Mouse (Mus musculus): ENCODE results near the gene Trpm7. TPM values are rescaled to one million over a fixed set of nuclear protein-coding genes. Genes with fewer than 3 reads are reported as not detected.

The Trpm7 gene
- 38.0 and 38.8 TPM in 2 replicates for polyA plus RNA-seq (2014; fragmentation: Nextera tagmentation; extraction: Ambion mirVana)

DNA sequence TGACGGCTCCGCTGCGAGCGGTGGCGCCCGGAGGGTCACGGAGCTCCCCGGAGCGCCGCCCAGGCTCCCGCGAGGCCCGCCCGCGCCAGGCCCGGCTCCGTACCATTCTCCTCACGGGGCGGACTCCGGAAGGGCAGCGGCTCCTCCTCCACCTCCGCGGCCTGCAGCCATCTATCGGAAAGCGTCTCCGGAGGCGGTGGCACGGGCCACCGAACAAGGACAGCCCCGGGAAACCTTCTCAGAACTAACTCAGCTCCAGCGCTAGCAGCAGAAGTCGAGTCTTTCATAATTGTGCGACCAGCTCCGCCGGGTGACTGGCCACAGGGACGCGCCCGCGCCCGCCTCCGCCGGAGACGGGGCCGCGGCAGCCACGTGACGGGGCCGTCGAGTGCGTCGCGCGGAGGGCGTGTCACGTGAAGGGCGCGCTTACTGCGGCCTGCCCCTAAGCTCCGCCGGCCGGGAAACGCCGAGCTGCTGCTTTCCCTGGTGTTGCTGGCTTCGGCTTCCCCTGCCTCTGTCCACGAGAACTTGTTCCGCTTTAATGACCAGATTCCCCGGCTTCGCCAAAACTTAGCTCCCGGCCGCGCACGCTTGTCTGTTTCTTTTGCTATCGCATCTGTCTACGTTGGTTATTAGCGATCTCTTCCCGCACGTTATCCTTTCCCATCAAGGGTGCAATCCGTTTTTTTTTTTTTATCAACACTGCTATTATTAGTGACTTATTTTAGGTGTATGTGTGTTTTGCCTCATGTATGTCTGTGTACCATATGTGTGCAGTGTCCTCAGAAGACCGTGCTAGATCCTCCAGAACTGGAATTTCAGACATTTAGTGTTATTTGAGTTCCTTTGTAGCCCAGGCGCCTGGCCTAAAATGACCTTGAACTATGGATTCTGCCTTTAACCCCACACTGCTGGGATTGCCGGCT, at the start of gene Trpm7:
TSS of gene Trpm7 (minus strand) at position 360 of the 926 bp plus-strand sequence.
- Histone ChIP-seq H3K9ac (replicated peaks; ENCODE audit: low read length) (peak within 1 kb of the TSS; percentile 91), H3K4me3 (replicated peaks; ENCODE audit: low read depth, low read length) (peak within 1 kb of the TSS; percentile 96), H3K36me3 (ENCODE audit: control insufficient read depth, insufficient read depth, low read length) (no peaks in the 10 kb centered on the region), H3K27me3 (ENCODE audit: control insufficient read depth, insufficient read depth, low read length) (no peaks in the 10 kb centered on the region), H3K4me1 (ENCODE audit: control insufficient read depth, insufficient read depth, low read length) (peaks cover 12% of the 10 kb centered on the region), H3K9me3 (ENCODE audit: control insufficient read depth, low read length) (no peaks in the 10 kb centered on the region), H3K4me2 (ENCODE audit: low read length) (peak within 1 kb of the TSS; percentile 76), H3K27ac (replicated peaks; ENCODE audit: low read depth, low read length) (peak within 1 kb of the TSS; percentile 96)
- ATAC-seq (ENCODE audit: low FRiP score, low TSS enrichment): peak; percentile 98
- 1% methylated on average over 81 of the region's 81 CpGs for WGBS
- peak; percentile 97 for DNase-seq

DNA sequence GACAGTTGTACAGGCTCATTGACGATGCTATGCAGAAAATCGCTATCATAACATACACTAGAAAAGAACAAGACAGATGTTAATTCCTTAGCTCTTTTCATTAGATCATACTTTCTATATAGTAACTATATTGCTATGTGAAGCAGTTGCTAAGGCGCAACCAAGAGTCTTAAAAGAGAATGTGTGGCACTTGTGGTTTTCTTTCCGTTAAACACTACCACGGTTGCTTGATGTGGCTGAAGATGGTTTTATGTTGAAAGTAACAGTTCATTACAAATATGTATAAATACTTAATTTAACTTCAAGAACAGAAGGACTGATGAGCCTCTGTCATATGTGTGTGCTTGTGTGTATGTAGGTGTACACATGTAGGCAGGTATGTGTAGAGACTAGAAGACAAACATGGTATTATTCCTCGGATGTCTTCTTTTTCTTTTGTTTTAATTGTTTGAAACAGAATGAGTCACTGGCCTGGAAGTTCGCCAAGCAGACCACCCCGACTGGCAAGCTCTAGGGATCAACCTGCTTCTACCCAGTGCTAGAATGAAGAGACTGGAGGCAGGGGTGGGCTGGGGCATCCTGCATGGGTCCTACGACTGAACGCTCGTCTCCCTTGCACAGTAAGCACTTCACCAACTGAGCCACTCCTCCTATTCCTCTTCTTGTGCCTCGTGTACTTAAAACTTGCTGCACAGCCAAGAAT, 44.5 kb upstream of the Trpm7 start:
- Histone ChIP-seq H3K9me3 (ENCODE audit: control insufficient read depth, low read length) (no peaks in the 10 kb centered on the region), H3K4me2 (ENCODE audit: low read length) (no peak overlapping the region), H3K36me3 (ENCODE audit: control insufficient read depth, insufficient read depth, low read length) (peaks cover 86% of the 10 kb centered on the region), H3K27ac (replicated peaks; ENCODE audit: low read depth, low read length) (no peak overlapping the region), H3K4me3 (replicated peaks; ENCODE audit: low read depth, low read length) (no peak overlapping the region), H3K9ac (replicated peaks; ENCODE audit: low read length) (no peak overlapping the region), H3K27me3 (ENCODE audit: control insufficient read depth, insufficient read depth, low read length) (no peaks in the 10 kb centered on the region), H3K4me1 (ENCODE audit: control insufficient read depth, insufficient read depth, low read length) (no peaks in the 10 kb centered on the region)
- ATAC-seq (ENCODE audit: low FRiP score, low TSS enrichment): no peak
- WGBS: 87% methylated on average over 12 of the region's 12 CpGs
- DNase-seq: no peak

DNA sequence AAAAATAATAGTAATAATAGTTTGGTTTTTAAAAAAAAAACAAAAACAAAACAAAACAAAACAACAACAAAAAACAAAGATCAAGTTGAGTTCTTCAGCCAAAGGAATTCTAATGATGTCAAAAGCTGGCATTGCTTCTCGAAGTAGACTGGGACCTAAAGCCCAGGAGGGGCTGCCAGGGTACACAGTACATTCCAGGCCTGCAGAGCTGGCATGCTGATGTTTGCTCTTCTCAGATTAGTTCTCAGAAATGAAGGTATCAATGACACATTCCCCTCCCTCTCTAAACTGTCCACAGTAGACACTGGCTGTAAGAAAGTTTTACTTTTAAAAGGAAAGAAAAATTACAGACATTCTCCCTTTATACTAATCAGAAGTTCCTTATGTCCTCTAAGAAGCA, 40.2 kb upstream of the Trpm7 start:
- Histone ChIP-seq H3K4me1 (ENCODE audit: control insufficient read depth, insufficient read depth, low read length) (no peaks in the 10 kb centered on the region), H3K9me3 (ENCODE audit: control insufficient read depth, low read length) (no peaks in the 10 kb centered on the region), H3K27me3 (ENCODE audit: control insufficient read depth, insufficient read depth, low read length) (no peaks in the 10 kb centered on the region), H3K4me2 (ENCODE audit: low read length) (no peak overlapping the region), H3K9ac (replicated peaks; ENCODE audit: low read length) (no peak overlapping the region), H3K4me3 (replicated peaks; ENCODE audit: low read depth, low read length) (no peak overlapping the region), H3K27ac (replicated peaks; ENCODE audit: low read depth, low read length) (no peak overlapping the region), H3K36me3 (ENCODE audit: control insufficient read depth, insufficient read depth, low read length) (peaks cover 79% of the 10 kb centered on the region)
- DNase-seq: no peak
- WGBS: 85% methylated on average over 1 of the region's 1 CpGs
- ATAC-seq (ENCODE audit: low FRiP score, low TSS enrichment): no peak

DNA sequence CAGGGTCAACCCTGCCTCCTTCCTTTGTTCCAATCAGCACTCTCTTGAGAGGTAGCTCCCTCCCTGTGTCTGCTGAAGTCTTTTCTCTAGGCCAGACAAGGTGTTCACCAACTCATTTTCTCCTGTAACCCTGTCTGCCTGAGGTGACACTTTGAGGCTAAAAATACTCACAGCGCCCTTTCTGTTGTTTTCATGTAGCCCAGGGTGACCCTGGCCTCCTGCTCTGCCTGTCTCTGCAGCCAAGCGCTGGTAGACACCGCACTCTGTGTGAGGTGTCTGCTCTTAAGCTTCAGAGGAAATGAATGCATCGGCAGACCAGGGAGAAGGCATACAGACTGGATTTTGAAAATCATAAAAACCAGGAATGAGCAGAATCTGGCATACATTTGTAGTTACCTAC, 38.1 kb upstream of the Trpm7 start:
- WGBS: 67% methylated on average over 4 of the region's 4 CpGs
- no peak overlapping the region for H3K4me3 ChIP-seq (replicated peaks; ENCODE audit: low read depth, low read length)
- H3K4me1 ChIP-seq (ENCODE audit: control insufficient read depth, insufficient read depth, low read length): no peaks in the 10 kb centered on the region
- ATAC-seq (ENCODE audit: low FRiP score, low TSS enrichment): no peak
- H3K9me3 ChIP-seq (ENCODE audit: control insufficient read depth, low read length): no peaks in the 10 kb centered on the region
- H3K36me3 ChIP-seq (ENCODE audit: control insufficient read depth, insufficient read depth, low read length): peaks cover 67% of the 10 kb centered on the region
- DNase-seq: no peak
- no peak overlapping the region for H3K4me2 ChIP-seq (ENCODE audit: low read length)
- no peaks in the 10 kb centered on the region for H3K27me3 ChIP-seq (ENCODE audit: control insufficient read depth, insufficient read depth, low read length)
- no peak overlapping the region for H3K27ac ChIP-seq (replicated peaks; ENCODE audit: low read depth, low read length)
- H3K9ac ChIP-seq (replicated peaks; ENCODE audit: low read length): no peak overlapping the region

DNA sequence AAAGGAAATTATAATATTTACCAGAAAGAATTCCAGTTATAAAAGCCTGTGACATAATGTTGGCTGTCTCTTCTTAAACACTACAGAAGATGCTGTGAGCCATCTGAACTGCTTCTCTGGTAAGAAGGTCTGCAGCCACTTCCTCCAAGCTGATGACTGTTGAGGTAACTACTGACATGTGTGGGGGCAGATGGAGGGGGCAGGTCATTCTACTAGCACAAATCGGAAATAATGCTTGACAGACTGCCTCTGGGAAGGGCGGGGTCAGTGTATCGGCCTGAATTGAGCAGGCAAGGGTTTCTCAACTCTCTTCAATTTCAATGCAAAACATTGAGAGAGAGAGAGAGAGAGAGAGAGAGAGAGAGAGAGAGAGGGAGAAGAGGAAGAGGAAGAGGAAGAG, 28.1 kb upstream of the Trpm7 start:
- DNase-seq: no peak
- Histone ChIP-seq H3K4me2 (ENCODE audit: low read length) (no peak overlapping the region), H3K9me3 (ENCODE audit: control insufficient read depth, low read length) (no peaks in the 10 kb centered on the region), H3K27ac (replicated peaks; ENCODE audit: low read depth, low read length) (no peak overlapping the region), H3K4me3 (replicated peaks; ENCODE audit: low read depth, low read length) (no peak overlapping the region), H3K36me3 (ENCODE audit: control insufficient read depth, insufficient read depth, low read length) (peaks cover 53% of the 10 kb centered on the region), H3K9ac (replicated peaks; ENCODE audit: low read length) (no peak overlapping the region), H3K4me1 (ENCODE audit: control insufficient read depth, insufficient read depth, low read length) (no peaks in the 10 kb centered on the region), H3K27me3 (ENCODE audit: control insufficient read depth, insufficient read depth, low read length) (no peaks in the 10 kb centered on the region)
- WGBS: 80% methylated on average over 3 of the region's 3 CpGs
- no peak for ATAC-seq (ENCODE audit: low FRiP score, low TSS enrichment)

DNA sequence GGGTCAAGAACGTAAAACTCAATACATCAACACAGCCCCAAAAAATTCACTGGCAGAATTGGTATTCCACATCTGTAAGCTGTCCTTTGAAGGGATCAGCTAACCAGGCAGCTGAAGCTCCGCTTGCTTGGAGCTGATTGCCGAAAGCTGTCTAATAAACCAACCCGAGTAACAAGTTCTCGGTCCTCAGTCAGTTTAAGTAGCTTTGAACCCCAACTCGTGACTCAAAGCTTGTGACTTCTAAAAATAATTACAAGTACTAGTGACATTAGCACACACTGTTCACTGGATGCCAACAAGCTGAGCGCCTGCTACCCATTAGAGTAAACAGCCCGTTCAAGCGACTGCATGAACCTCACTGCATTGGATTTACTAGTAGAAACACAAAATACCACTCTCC, 21.5 kb upstream of the Trpm7 start:
- WGBS: 91% methylated on average over 9 of the region's 9 CpGs
- H3K4me2 ChIP-seq (ENCODE audit: low read length): no peak overlapping the region
- ATAC-seq (ENCODE audit: low FRiP score, low TSS enrichment): no peak
- no peaks in the 10 kb centered on the region for H3K9me3 ChIP-seq (ENCODE audit: control insufficient read depth, low read length)
- H3K4me3 ChIP-seq (replicated peaks; ENCODE audit: low read depth, low read length): no peak overlapping the region
- no peaks in the 10 kb centered on the region for H3K27me3 ChIP-seq (ENCODE audit: control insufficient read depth, insufficient read depth, low read length)
- H3K27ac ChIP-seq (replicated peaks; ENCODE audit: low read depth, low read length): no peak overlapping the region
- DNase-seq: no peak
- peaks cover 44% of the 10 kb centered on the region for H3K36me3 ChIP-seq (ENCODE audit: control insufficient read depth, insufficient read depth, low read length)
- no peak overlapping the region for H3K9ac ChIP-seq (replicated peaks; ENCODE audit: low read length)
- no peaks in the 10 kb centered on the region for H3K4me1 ChIP-seq (ENCODE audit: control insufficient read depth, insufficient read depth, low read length)

DNA sequence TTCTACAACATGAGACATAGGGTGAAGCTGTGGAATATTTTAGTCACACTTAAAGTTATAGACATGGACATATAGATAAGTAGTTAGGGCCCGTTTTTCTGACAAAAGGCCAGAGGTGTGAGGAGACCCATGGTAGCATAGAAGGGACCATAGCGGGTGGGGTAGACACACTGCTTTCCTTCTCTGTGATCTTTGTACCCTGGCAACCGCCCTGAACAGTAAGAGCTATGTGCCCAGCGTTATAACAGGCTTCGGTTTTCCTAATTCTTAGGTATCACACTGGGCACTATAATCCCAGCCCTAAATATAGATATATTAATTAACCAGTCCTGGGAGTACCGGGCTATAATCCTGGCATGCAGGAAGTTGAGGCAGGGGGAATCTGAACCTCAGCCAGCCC, 20.9 kb upstream of the Trpm7 start:
- H3K4me3 ChIP-seq (replicated peaks; ENCODE audit: low read depth, low read length): no peak overlapping the region
- no peak overlapping the region for H3K9ac ChIP-seq (replicated peaks; ENCODE audit: low read length)
- no peaks in the 10 kb centered on the region for H3K4me1 ChIP-seq (ENCODE audit: control insufficient read depth, insufficient read depth, low read length)
- no peaks in the 10 kb centered on the region for H3K27me3 ChIP-seq (ENCODE audit: control insufficient read depth, insufficient read depth, low read length)
- ATAC-seq (ENCODE audit: low FRiP score, low TSS enrichment): no peak
- DNase-seq: no peak
- no peak overlapping the region for H3K27ac ChIP-seq (replicated peaks; ENCODE audit: low read depth, low read length)
- WGBS: 84% methylated on average over 6 of the region's 6 CpGs
- H3K4me2 ChIP-seq (ENCODE audit: low read length): no peak overlapping the region
- H3K36me3 ChIP-seq (ENCODE audit: control insufficient read depth, insufficient read depth, low read length): peaks cover 43% of the 10 kb centered on the region
- H3K9me3 ChIP-seq (ENCODE audit: control insufficient read depth, low read length): no peaks in the 10 kb centered on the region

DNA sequence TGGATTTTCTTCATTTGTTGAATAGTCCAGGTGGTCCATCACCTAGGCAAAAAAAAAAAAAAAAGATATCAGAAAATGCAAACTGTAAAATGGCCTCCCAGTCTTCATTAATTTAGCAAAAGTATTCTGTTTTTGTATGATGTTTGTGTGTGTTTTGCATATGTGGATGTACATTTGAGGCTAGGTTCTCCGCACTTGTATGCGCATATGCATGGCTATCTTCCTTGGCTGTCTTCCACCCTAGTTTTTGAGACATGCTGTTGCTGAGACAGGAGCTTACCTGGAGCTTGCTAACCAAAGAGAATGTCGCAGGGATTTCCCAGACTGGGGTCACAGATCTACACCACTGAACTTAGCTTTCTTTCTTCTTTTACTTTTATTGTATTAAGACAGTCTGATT, 18.2 kb upstream of the Trpm7 start:
- peaks cover 31% of the 10 kb centered on the region for H3K36me3 ChIP-seq (ENCODE audit: control insufficient read depth, insufficient read depth, low read length)
- ATAC-seq (ENCODE audit: low FRiP score, low TSS enrichment): no peak
- H3K9me3 ChIP-seq (ENCODE audit: control insufficient read depth, low read length): no peaks in the 10 kb centered on the region
- H3K4me3 ChIP-seq (replicated peaks; ENCODE audit: low read depth, low read length): no peak overlapping the region
- no peak overlapping the region for H3K27ac ChIP-seq (replicated peaks; ENCODE audit: low read depth, low read length)
- no peak for DNase-seq
- H3K4me2 ChIP-seq (ENCODE audit: low read length): no peak overlapping the region
- H3K9ac ChIP-seq (replicated peaks; ENCODE audit: low read length): no peak overlapping the region
- WGBS: 91% methylated on average over 3 of the region's 3 CpGs
- no peaks in the 10 kb centered on the region for H3K27me3 ChIP-seq (ENCODE audit: control insufficient read depth, insufficient read depth, low read length)
- H3K4me1 ChIP-seq (ENCODE audit: control insufficient read depth, insufficient read depth, low read length): no peaks in the 10 kb centered on the region
